Mouse (Mus musculus): ENCODE data around the gene Pigv.

- no peak for TF ChIP-seq CTCF (IDR thresholded peaks at IDR 0.05; ENCODE audit: low read depth, low read length)
- TF ChIP-seq POLR2AphosphoS5 (IDR thresholded peaks at IDR 0.05; ENCODE audit: insufficient replicate concordance, low read depth, low read length): no peak
- TF ChIP-seq GATA1 (IDR thresholded peaks at IDR 0.05; ENCODE audit: borderline replicate concordance, low read length): no peak
- no peak for TF ChIP-seq TAL1 (conservative IDR thresholded peaks at IDR 0.05; ENCODE audit: low read depth, low read length)
Measured at GRCm38 (mm10) chr4:133632483-133633327, 39.7 kb downstream of the Pigv start.

All from G1E (cell line).